Mouse (Mus musculus): ENCODE measurements around the gene Ntmt1. TPM values are rescaled to one million over a fixed set of nuclear protein-coding genes. Genes with fewer than 3 reads are reported as not detected.
A peak's percentile ranks its signal among the peaks of the same experiment; 100 is the strongest.

Gene Ntmt1
- polyA plus RNA-seq, 1 experiment from 2014 or later: 77.2 TPM

GRCm38 (mm10) chr2:30784078-30784994, 23.3 kb upstream of the Ntmt1 start:
- peak overlapping the region; percentile 81 for H3K27ac ChIP-seq (ENCODE audit: poor library complexity, severe bottlenecking)
- H3K4me2 ChIP-seq: peak overlapping the region; percentile 73
- peak; percentile 47 for ATAC-seq (ENCODE audit: insufficient number of reproducible peaks, low FRiP score)
- H3K9ac ChIP-seq: peak overlapping the region; percentile 77
- H3K4me1 ChIP-seq (replicated peaks): peaks cover 34% of the 10 kb centered on the region
- WGBS: 6% methylated on average over 37 of the region's 40 CpGs
- H3K27me3 ChIP-seq (replicated peaks): no peaks in the 10 kb centered on the region
- H3K9me3 ChIP-seq (replicated peaks): no peaks in the 10 kb centered on the region
- peak overlapping the region; percentile 44 for H3K4me3 ChIP-seq
- H3K36me3 ChIP-seq: no peaks in the 10 kb centered on the region

GRCm38 (mm10) chr2:30787466-30787865, 20.2 kb upstream of the Ntmt1 start:
- H3K36me3 ChIP-seq: no peaks in the 10 kb centered on the region
- no peak overlapping the region for H3K4me3 ChIP-seq
- peaks cover 29% of the 10 kb centered on the region for H3K4me1 ChIP-seq (replicated peaks)
- WGBS: 45% methylated on average over 4 of the region's 4 CpGs
- H3K27ac ChIP-seq (ENCODE audit: poor library complexity, severe bottlenecking): 0 out of 2 replicates have a peak overlapping the region, but pooled peaks have one; percentile 16
- H3K9me3 ChIP-seq (replicated peaks): no peaks in the 10 kb centered on the region
- peak overlapping the region; percentile 50 for H3K9ac ChIP-seq
- ATAC-seq (ENCODE audit: insufficient number of reproducible peaks, low FRiP score): no peak
- H3K4me2 ChIP-seq: no peak overlapping the region
- no peaks in the 10 kb centered on the region for H3K27me3 ChIP-seq (replicated peaks)

- ATAC-seq (ENCODE audit: insufficient number of reproducible peaks, low FRiP score): no peak
- no peak overlapping the region for H3K9ac ChIP-seq
- H3K27ac ChIP-seq (ENCODE audit: poor library complexity, severe bottlenecking): no peak overlapping the region
- H3K4me3 ChIP-seq: no peak overlapping the region
- WGBS: 86% methylated on average over 7 of the region's 7 CpGs
- no peak overlapping the region for H3K4me2 ChIP-seq
- no peaks in the 10 kb centered on the region for H3K9me3 ChIP-seq (replicated peaks)
- H3K36me3 ChIP-seq: no peaks in the 10 kb centered on the region
- H3K27me3 ChIP-seq (replicated peaks): no peaks in the 10 kb centered on the region
- peaks cover 28% of the 10 kb centered on the region for H3K4me1 ChIP-seq (replicated peaks)
Measured at GRCm38 (mm10) chr2:30792061-30792460, 15.6 kb upstream of the Ntmt1 start.

GRCm38 (mm10) chr2:30794179-30795108, 13.2 kb upstream of the Ntmt1 start:
- peaks cover 20% of the 10 kb centered on the region for H3K4me1 ChIP-seq (replicated peaks)
- H3K4me3 ChIP-seq: peak overlapping the region; percentile 49
- peak overlapping the region; percentile 74 for H3K4me2 ChIP-seq
- 6% methylated on average over 48 of the region's 48 CpGs for WGBS
- H3K27ac ChIP-seq (ENCODE audit: poor library complexity, severe bottlenecking): peak overlapping the region; percentile 53; the same call in 1 of the 2 replicates
- H3K9me3 ChIP-seq (replicated peaks): no peaks in the 10 kb centered on the region
- peaks cover 20% of the 10 kb centered on the region for H3K27me3 ChIP-seq (replicated peaks)
- H3K9ac ChIP-seq: peak overlapping the region; percentile 72
- no peaks in the 10 kb centered on the region for H3K36me3 ChIP-seq
- ATAC-seq (ENCODE audit: insufficient number of reproducible peaks, low FRiP score): peak; percentile 74

- 68% methylated on average over 7 of the region's 7 CpGs for WGBS
- no peak overlapping the region for H3K27ac ChIP-seq (ENCODE audit: poor library complexity, severe bottlenecking)
- peaks cover 20% of the 10 kb centered on the region for H3K4me1 ChIP-seq (replicated peaks)
- H3K36me3 ChIP-seq: no peaks in the 10 kb centered on the region
- peaks cover 29% of the 10 kb centered on the region for H3K27me3 ChIP-seq (replicated peaks)
- ATAC-seq (ENCODE audit: insufficient number of reproducible peaks, low FRiP score): no peak
- no peaks in the 10 kb centered on the region for H3K9me3 ChIP-seq (replicated peaks)
- H3K4me3 ChIP-seq: no peak overlapping the region; the same call in 1 of the 2 replicates
- H3K9ac ChIP-seq: 0 out of 2 replicates have a peak overlapping the region, but pooled peaks have one; percentile 72
- H3K4me2 ChIP-seq: peak overlapping the region; percentile 74
Measured at GRCm38 (mm10) chr2:30795271-30795888, 12.2 kb upstream of the Ntmt1 start.

GRCm38 (mm10) chr2:30795889-30796275, 11.7 kb upstream of the Ntmt1 start:
- Histone ChIP-seq H3K9ac (0 out of 2 replicates have a peak overlapping the region, but pooled peaks have one; percentile 6), H3K27ac (ENCODE audit: poor library complexity, severe bottlenecking) (no peak overlapping the region), H3K4me1 (replicated peaks) (peaks cover 21% of the 10 kb centered on the region)

GRCm38 (mm10) chr2:30796382-30796781, 11.2 kb upstream of the Ntmt1 start:
- peak overlapping the region; percentile 15; the same call in 1 of the 2 replicates for H3K4me3 ChIP-seq
- peak; percentile 52 for ATAC-seq (ENCODE audit: insufficient number of reproducible peaks, low FRiP score)
- 5% methylated on average over 11 of the region's 11 CpGs for WGBS
- 0 out of 2 replicates have a peak overlapping the region, but pooled peaks have one; percentile 26 for H3K9ac ChIP-seq
- peak overlapping the region; percentile 52 for H3K4me2 ChIP-seq
- peaks cover 26% of the 10 kb centered on the region for H3K4me1 ChIP-seq (replicated peaks)
- no peaks in the 10 kb centered on the region for H3K36me3 ChIP-seq
- no peaks in the 10 kb centered on the region for H3K9me3 ChIP-seq (replicated peaks)
- no peak overlapping the region for H3K27ac ChIP-seq (ENCODE audit: poor library complexity, severe bottlenecking)
- peaks cover 39% of the 10 kb centered on the region for H3K27me3 ChIP-seq (replicated peaks)

More at GRCm38 (mm10) chr2:30795889-30796275, 11.7 kb upstream of the Ntmt1 start:
- Histone ChIP-seq H3K36me3 (no peaks in the 10 kb centered on the region), H3K4me3 (no peak overlapping the region), H3K27me3 (replicated peaks) (peaks cover 34% of the 10 kb centered on the region), H3K4me2 (peak overlapping the region; percentile 52), H3K9me3 (replicated peaks) (no peaks in the 10 kb centered on the region)
- 69% methylated on average over 4 of the region's 5 CpGs for WGBS
- ATAC-seq (ENCODE audit: insufficient number of reproducible peaks, low FRiP score): no peak

- 68% methylated on average over 3 of the region's 3 CpGs for WGBS
- Histone ChIP-seq H3K4me3 (no peak overlapping the region), H3K27ac (ENCODE audit: poor library complexity, severe bottlenecking) (no peak overlapping the region), H3K9me3 (replicated peaks) (no peaks in the 10 kb centered on the region), H3K4me1 (replicated peaks) (peaks cover 27% of the 10 kb centered on the region), H3K27me3 (replicated peaks) (peaks cover 62% of the 10 kb centered on the region), H3K4me2 (no peak overlapping the region), H3K9ac (no peak overlapping the region), H3K36me3 (no peaks in the 10 kb centered on the region)
- ATAC-seq (ENCODE audit: insufficient number of reproducible peaks, low FRiP score): no peak
Measured at GRCm38 (mm10) chr2:30799456-30799855, 8.2 kb upstream of the Ntmt1 start.

- ATAC-seq (ENCODE audit: insufficient number of reproducible peaks, low FRiP score): no peak
- H3K27me3 ChIP-seq (replicated peaks): peaks cover 62% of the 10 kb centered on the region
- H3K4me3 ChIP-seq: peak overlapping the region; percentile 52
- H3K27ac ChIP-seq (ENCODE audit: poor library complexity, severe bottlenecking): no peak overlapping the region
- WGBS: 35% methylated on average over 7 of the region's 7 CpGs
- H3K36me3 ChIP-seq: no peaks in the 10 kb centered on the region
- H3K4me2 ChIP-seq: peak overlapping the region; percentile 96
- peaks cover 23% of the 10 kb centered on the region for H3K4me1 ChIP-seq (replicated peaks)
- H3K9me3 ChIP-seq (replicated peaks): no peaks in the 10 kb centered on the region
- peak overlapping the region; percentile 73 for H3K9ac ChIP-seq
Measured at GRCm38 (mm10) chr2:30800671-30801066, 7.0 kb upstream of the Ntmt1 start.

GRCm38 (mm10) chr2:30801067-30801852, 6.4 kb upstream of the Ntmt1 start:
- Histone ChIP-seq H3K27me3 (replicated peaks) (peaks cover 62% of the 10 kb centered on the region), H3K9me3 (replicated peaks) (no peaks in the 10 kb centered on the region), H3K4me1 (replicated peaks) (peaks cover 18% of the 10 kb centered on the region), H3K27ac (ENCODE audit: poor library complexity, severe bottlenecking) (no peak overlapping the region), H3K36me3 (no peaks in the 10 kb centered on the region), H3K9ac (peak overlapping the region; percentile 73), H3K4me3 (peak overlapping the region; percentile 52), H3K4me2 (peak overlapping the region; percentile 96)
- WGBS: under 1% methylated on average over 77 of the region's 77 CpGs
- peak; percentile 40; the same call in 1 of the 2 replicates for ATAC-seq (ENCODE audit: insufficient number of reproducible peaks, low FRiP score)

All from heart, embryonic 12.5 days (tissue).